Mouse (Mus musculus) WW6 (cell line): ENCODE results near the gene D11Wsu47e.

ENCODE experiments used
- DNase-seq: peaks from one replicate; pipeline ENCODE4 v3.0.0-alpha.2; 2013; ENCODE audit warnings: low read depth, low spot score

The D11Wsu47e gene

DNA sequence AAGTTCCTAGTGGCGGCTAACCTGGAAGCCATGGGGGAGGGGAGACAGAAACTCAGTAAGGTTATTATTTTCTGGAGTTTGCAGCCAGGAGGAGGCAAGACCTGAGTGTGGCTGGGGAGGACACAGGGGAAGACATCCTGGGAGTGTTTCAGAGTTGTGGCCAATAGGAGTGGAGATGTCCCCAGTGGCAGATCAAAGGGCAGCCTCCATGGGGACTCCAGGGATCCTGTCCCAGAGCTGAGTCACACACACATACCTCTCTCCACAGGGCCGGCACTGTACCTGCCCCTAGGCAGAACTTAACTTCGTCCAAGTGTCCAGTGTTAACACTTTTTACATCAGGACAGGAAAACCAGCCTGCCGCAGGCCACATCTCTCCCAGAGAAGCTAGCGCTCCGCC is 50.9 kb downstream of the D11Wsu47e start:
- DNase-seq, result no peak

DNA sequence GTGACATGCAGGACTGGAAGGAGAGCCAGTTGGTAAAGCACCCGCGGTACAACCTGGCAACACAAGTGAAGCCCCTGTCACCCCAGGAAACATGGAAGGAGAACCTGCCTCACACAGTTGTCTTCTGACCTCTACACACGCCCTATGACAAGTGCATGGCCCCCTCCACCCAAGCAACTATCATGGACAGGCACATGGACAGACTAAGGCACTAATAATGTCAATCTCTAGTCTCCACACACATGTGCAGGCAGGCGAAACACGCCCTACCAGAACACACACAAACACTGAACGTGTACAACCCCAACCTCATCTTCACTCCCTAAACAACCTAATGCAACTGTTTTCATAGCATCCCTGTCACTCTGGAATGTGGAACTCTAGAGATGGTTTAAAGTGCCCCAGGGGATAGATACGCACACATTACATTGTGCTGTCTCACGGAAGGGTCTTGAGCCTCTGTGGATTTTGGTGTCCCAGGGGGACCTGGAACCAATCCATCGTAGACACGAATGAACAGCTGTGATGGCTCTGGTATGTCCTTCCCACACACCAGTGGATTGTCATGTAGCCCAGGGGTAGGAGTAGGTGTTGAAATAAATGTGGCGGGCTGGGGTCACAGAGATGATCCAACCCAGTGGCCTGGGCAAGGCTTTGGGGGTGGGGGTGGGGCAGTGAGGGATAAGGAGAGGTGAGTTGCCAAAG is 52.8 kb downstream of the D11Wsu47e start:
- no peak for DNase-seq

DNA sequence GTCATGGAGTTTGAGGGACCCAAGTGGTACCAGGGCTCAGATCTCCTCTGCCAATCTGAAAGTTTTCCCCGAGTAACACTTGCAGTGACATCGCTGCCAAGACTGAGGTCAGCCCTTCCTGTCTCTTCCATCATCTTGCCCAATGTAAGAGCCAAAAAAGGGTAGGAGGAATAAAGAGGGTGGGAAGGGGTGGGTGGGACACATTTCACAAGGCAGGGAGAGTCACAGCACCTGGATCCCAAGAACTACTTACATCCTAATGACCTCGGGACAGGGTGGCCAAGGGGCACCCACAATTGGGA is 53.3 kb downstream of the D11Wsu47e start:
- DNase-seq, result no peak

DNA sequence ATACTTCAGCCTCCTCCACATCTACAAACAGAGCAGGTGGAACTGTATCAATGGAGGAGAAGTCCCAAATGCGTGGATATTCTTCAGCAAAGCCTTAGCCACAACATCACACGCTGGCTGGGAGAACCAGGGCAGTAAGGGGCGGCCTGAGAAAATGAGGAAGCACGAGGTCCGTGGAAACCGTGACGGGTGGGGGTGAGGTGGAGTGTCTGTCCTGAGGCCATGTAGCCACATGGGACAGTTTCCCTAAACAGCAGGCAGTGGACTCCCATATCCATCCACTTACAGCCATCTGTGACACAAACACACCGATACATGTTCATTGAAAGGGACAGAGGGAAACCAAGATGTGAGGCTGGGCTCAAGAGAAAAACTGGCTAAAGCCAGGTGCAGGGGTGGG is 53.7 kb downstream of the D11Wsu47e start:
- no peak for DNase-seq

DNA sequence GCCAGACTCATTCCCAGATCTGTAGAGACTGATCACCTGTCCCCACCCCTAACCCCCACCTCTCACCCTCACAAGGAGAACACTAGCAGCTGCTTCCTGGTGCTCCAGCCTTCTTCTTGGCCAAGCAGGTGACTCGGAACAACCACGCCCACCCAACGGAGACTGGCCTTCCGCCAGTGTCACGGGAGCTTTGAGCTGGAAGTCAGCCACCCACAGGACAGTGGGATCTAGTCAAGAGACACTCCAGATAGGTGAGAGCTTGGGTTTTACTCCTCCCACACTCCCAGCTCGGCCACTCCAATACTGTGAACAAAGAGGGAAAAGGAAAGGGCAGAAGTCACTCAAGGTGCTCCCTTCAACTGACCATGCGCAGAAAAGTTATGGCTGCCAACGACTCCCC is 55.0 kb downstream of the D11Wsu47e start:
- DNase-seq, result no peak

DNA sequence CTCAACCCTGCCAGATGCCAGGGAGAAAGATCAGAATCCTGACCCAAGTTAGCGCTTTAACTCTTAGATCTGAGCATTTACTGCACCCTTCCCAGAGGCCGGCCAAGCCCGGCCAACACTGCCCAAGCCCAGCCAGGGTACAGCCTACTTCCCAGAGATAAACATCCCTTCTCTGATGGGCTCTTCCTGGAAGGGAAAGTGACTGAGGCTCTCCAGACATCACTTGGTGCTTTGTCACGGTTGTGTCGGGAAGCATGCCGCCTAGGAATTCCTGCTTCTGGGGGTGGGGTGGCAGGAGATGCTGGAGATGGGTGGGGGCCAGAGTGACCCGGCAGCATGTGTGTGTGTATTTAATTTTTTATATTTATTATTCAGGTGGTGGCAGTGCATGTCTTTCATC is 55.9 kb downstream of the D11Wsu47e start:
- DNase-seq, result no peak

DNA sequence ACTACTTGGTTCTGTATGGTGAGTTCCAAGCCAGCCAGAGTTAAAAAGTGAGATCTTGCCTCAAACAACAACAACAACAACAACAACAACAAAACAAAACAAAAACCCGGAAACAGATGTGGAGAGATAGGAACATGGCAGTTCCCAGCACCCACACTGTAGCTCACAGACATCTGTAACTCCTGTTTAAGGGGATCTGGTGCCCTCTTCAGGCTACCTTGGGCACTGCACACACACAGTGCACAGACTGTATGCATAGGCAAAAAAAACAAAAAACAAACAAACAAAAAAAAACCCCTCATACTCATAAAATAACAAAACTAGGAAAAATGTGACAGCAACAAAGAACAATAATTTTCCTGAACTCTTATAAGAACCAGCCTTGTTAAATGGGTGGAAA is 58.8 kb downstream of the D11Wsu47e start:
- no peak for DNase-seq
